Mouse (Mus musculus) ES-E14 (cell line): ENCODE results near the gene Dio3.

Source experiments
- CHD2 ChIP-seq: IDR thresholded peaks from 2 replicates; pipeline ENCODE4 v1.6.1; 2014; ENCODE audit warnings: mild to moderate bottlenecking, low read depth, low read length, inconsistent platforms
- MAFK ChIP-seq: IDR thresholded peaks from 2 replicates; pipeline ENCODE4 v1.6.1; 2014; ENCODE audit warnings: mild to moderate bottlenecking, low read depth, low read length, inconsistent platforms; ENCODE audit not compliant: insufficient read depth
- ZC3H11A ChIP-seq: IDR thresholded peaks from 2 replicates; pipeline ENCODE4 v1.6.1; 2012; ENCODE audit warnings: low read depth, mild to moderate bottlenecking, inconsistent platforms, low read length, borderline replicate concordance

- TF ChIP-seq CHD2 (no peak), MAFK (no peak), ZC3H11A (no peak)
These were observed 2.8 kb upstream of the Dio3 start for GRCm38 (mm10) chr12:110276034-110276433.
